19 mouse cellular contexts compared by ENCODE assay signal in genomic region chr3:50898179-50898578, GRCm38 (mm10).
A peak's percentile ranks its signal among the peaks of the same experiment; 100 is the strongest.
DNase-seq lines count a peak whose midpoint lies in the region; ATAC-seq and TF ChIP-seq lines count a peak whose summit lies in the region.
"Had no signal": no experiment of that assay in that cellular context is flagged by ENCODE, and none has a peak within 500 bp of the region (broad histone marks: within the 10 kb centered on the region; RNA-seq: fewer than 3 reads in every experiment).

No protein-coding gene starts in this region.

- WGBS in embryonic facial prominence, embryonic 10.5 days, result 70% methylated on average over 9 of the region's 9 CpGs
- WGBS in midbrain, embryonic 13.5 days, result 67% methylated on average over 9 of the region's 9 CpGs
- 42% methylated on average over 9 of the region's 9 CpGs for WGBS in midbrain, postnatal 0 days
- whole genome bisulfite sequencing in kidney, embryonic 16.5 days, result 58% methylated on average over 9 of the region's 9 CpGs

- no peak overlapping the region for H3K9ac ChIP-seq in midbrain, embryonic 13.5 days (replicated peaks)
- H3K9ac ChIP-seq in midbrain, postnatal 0 days (replicated peaks; ENCODE audit: low read length, poor library complexity, severe bottlenecking), result no peak overlapping the region
- no peak overlapping the region for H3K9ac ChIP-seq in kidney, embryonic 16.5 days (replicated peaks; ENCODE audit: low read length)
- H3K9ac ChIP-seq: embryonic facial prominence, embryonic 12.5 days; forebrain, embryonic 15.5 days; heart, embryonic 15.5 days; hindbrain, embryonic 14.5 days had no signal

- peaks cover 18% of the 10 kb centered on the region for H3K4me1 ChIP-seq in E14TG2a.4 (replicated peaks; ENCODE audit: low read depth, low read length)
- H3K4me1 ChIP-seq in embryonic facial prominence, embryonic 10.5 days, result peaks cover 16% of the 10 kb centered on the region
- H3K4me1 ChIP-seq in midbrain, embryonic 13.5 days (replicated peaks), result peaks cover 5% of the 10 kb centered on the region
- H3K4me1 ChIP-seq in midbrain, postnatal 0 days (ENCODE audit: insufficient read depth, low read length), result no peaks in the 10 kb centered on the region
- no peaks in the 10 kb centered on the region for H3K4me1 ChIP-seq in kidney, embryonic 16.5 days (ENCODE audit: insufficient read depth, low read length)
- H3K4me1 ChIP-seq: forebrain, embryonic 15.5 days had no signal

- ATAC-seq in midbrain, embryonic 13.5 days, result peak; percentile 47; the same call in 1 of the 2 replicates
- no peak for ATAC-seq in midbrain, postnatal 0 days (ENCODE audit: low FRiP score)
- ATAC-seq in kidney, embryonic 16.5 days (ENCODE audit: low FRiP score, low TSS enrichment), result no peak
- ATAC-seq: forebrain, embryonic 15.5 days had no signal

- no peaks in the 10 kb centered on the region for H3K36me3 ChIP-seq in E14TG2a.4 (ENCODE audit: insufficient read depth, low read length)
- H3K36me3 ChIP-seq in embryonic facial prominence, embryonic 10.5 days (replicated peaks), result no peaks in the 10 kb centered on the region
- no peaks in the 10 kb centered on the region for H3K36me3 ChIP-seq in midbrain, embryonic 13.5 days
- H3K36me3 ChIP-seq in midbrain, postnatal 0 days (ENCODE audit: insufficient read depth, low read length), result no peaks in the 10 kb centered on the region
- no peaks in the 10 kb centered on the region for H3K36me3 ChIP-seq in kidney, embryonic 16.5 days (ENCODE audit: insufficient read depth, low read length)
- H3K36me3 ChIP-seq: embryonic facial prominence, embryonic 12.5 days; forebrain, embryonic 15.5 days; G1E; heart, embryonic 15.5 days had no signal

- peak overlapping the region; percentile 35; the same call in 1 of the 2 replicates for H3K4me3 ChIP-seq in E14TG2a.4 (replicated peaks; ENCODE audit: low read length)
- no peak overlapping the region for H3K4me3 ChIP-seq in embryonic facial prominence, embryonic 10.5 days
- H3K4me3 ChIP-seq in midbrain, embryonic 13.5 days (replicated peaks), result no peak overlapping the region
- no peak overlapping the region for H3K4me3 ChIP-seq in midbrain, postnatal 0 days (ENCODE audit: low read depth, low read length)
- no peak overlapping the region for H3K4me3 ChIP-seq in kidney, embryonic 16.5 days (ENCODE audit: low read length)
- H3K4me3 ChIP-seq: embryonic facial prominence, embryonic 12.5 days; forebrain, embryonic 15.5 days; heart, adult 2 months; heart, embryonic 15.5 days had no signal

- H3K4me2 ChIP-seq in midbrain, embryonic 13.5 days (replicated peaks), result no peak overlapping the region
- H3K4me2 ChIP-seq in midbrain, postnatal 0 days (ENCODE audit: low read depth, low read length, poor library complexity, severe bottlenecking), result no peak overlapping the region
- no peak overlapping the region for H3K4me2 ChIP-seq in kidney, embryonic 16.5 days (replicated peaks; ENCODE audit: low read depth, low read length)
- H3K4me2 ChIP-seq: embryonic facial prominence, embryonic 12.5 days; forebrain, embryonic 15.5 days; heart, embryonic 11.5 days; heart, embryonic 15.5 days; hindbrain, embryonic 14.5 days had no signal

- DNase-seq in embryonic facial prominence, embryonic 10.5 days (ENCODE audit: low spot score), result no peak
- no peak for DNase-seq in midbrain, postnatal 0 days (ENCODE audit: low spot score)
- DNase-seq in adipocyte (ENCODE audit: low spot score), result no peak
- DNase-seq: cerebellum, adult 11 months; cerebellum, adult 8-10 months; cerebellum, postnatal 14 days; embryo, embryonic 11 days; gastrocnemius, postnatal 14 days; heart, adult 2 months; heart, postnatal 14 days had no signal

- no peaks in the 10 kb centered on the region; the same call in 1 of the 2 replicates for H3K9me3 ChIP-seq in E14TG2a.4 (ENCODE audit: low read length)
- no peaks in the 10 kb centered on the region for H3K9me3 ChIP-seq in embryonic facial prominence, embryonic 10.5 days
- no peaks in the 10 kb centered on the region for H3K9me3 ChIP-seq in midbrain, embryonic 13.5 days
- no peaks in the 10 kb centered on the region for H3K9me3 ChIP-seq in midbrain, postnatal 0 days (ENCODE audit: low read length)
- no peaks in the 10 kb centered on the region for H3K9me3 ChIP-seq in kidney, embryonic 16.5 days (ENCODE audit: low read length)
- H3K9me3 ChIP-seq: embryonic facial prominence, embryonic 12.5 days; forebrain, embryonic 15.5 days; heart, embryonic 15.5 days had no signal

- peak overlapping the region; percentile 72 for H3K27ac ChIP-seq in embryonic facial prominence, embryonic 10.5 days (replicated peaks)
- no peak overlapping the region for H3K27ac ChIP-seq in midbrain, embryonic 13.5 days
- H3K27ac ChIP-seq in midbrain, postnatal 0 days (ENCODE audit: low read depth, low read length), result 0 out of 2 replicates have a peak overlapping the region, but pooled peaks have one; percentile 20
- no peak overlapping the region for H3K27ac ChIP-seq in kidney, embryonic 16.5 days (ENCODE audit: low read length)
- H3K27ac ChIP-seq: embryonic facial prominence, embryonic 12.5 days; forebrain, embryonic 15.5 days; heart, adult 2 months; heart, embryonic 15.5 days; hindbrain, embryonic 14.5 days had no signal

- TF ChIP-seq CTCF in E14TG2a.4 (conservative IDR thresholded peaks at IDR 0.05; ENCODE audit: low read length), result no peak
- TF ChIP-seq CTCF in midbrain, postnatal 0 days (IDR thresholded peaks at IDR 0.05), result no peak

- peaks cover 49% of the 10 kb centered on the region for H3K27me3 ChIP-seq in E14TG2a.4 (ENCODE audit: insufficient read depth, low read length)
- no peaks in the 10 kb centered on the region for H3K27me3 ChIP-seq in embryonic facial prominence, embryonic 10.5 days (replicated peaks; ENCODE audit: low read depth, poor library complexity, severe bottlenecking)
- H3K27me3 ChIP-seq in midbrain, embryonic 13.5 days, result 0 out of 2 replicates have a peak, but pooled peaks cover 4% of the 10 kb centered on the region
- H3K27me3 ChIP-seq in midbrain, postnatal 0 days (ENCODE audit: insufficient read depth, low read length), result no peaks in the 10 kb centered on the region
- no peaks in the 10 kb centered on the region for H3K27me3 ChIP-seq in kidney, embryonic 16.5 days (ENCODE audit: insufficient read depth, low read length)
- H3K27me3 ChIP-seq: embryonic facial prominence, embryonic 12.5 days; forebrain, embryonic 15.5 days; heart, embryonic 15.5 days had no signal

Comparison
In these comparisons a context has a peak if more than half of its experiments do, and no peak if none do; other contexts are left out.
1. H3K27ac ChIP-seq: peak in embryonic facial prominence, embryonic 10.5 days (single experiment) and midbrain, postnatal 0 days (single experiment); none in midbrain, embryonic 13.5 days (single experiment) and kidney, embryonic 16.5 days (single experiment).